Mouse (Mus musculus) gonadal fat pad, adult 2 months (tissue): ENCODE measurements at regions not wholly inside any gene's neighbourhood (a gene's known extent, or its start where the extent isn't known, plus 50 kb on each side); places are given as distances from the start of the nearest gene placed in this dataset.

Source experiments
- DNase-seq: peaks from one replicate; pipeline ENCODE4 v3.0.0-alpha.2; 2012; ENCODE audit warnings: low read depth

DNA sequence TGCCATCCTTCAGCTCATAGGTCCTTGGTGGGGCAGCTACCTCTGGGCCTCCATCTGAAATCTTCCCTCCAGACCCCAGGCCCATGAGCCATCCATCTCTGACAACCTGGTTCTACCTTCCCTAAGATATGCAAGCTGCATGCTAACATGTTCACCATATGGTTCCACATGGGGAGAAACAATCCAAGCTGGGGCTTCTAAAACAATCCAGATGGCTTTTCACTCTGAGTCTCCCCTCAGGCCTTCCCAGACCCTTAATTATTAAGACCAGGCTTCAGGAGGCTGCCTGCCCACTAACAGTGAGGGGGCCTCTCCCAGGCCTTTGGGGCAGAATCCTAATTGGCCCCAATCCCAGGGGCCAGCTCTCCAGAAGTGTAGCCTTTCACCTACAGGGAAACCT is 71.1 kb upstream of the Sfswap start:
- DNase-seq, result no peak

DNA sequence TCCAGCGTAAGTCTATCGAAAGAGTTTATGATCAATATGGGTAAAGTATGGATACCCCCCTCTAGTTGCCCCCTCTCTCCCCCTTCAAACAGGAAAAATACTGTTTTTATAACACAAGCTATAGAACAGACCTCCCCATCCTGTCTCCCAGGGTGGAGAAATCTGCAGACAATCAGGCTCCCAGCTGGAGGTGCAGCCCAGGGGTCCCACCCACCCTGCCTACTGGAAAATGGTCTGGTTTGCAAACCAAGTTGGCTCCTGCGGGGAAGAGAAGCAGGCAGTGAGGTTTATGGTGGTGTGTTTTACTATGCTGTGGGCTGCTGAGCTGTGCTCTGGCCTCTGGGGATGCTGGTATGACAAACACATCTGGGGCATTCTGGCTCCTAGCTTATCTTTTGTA is 70.7 kb upstream of the Sfswap start:
- no peak for DNase-seq

GRCm38 (mm10) chr5:129449931-129450573 is 51.0 kb upstream of the Sfswap start:
- no peak for DNase-seq
